Mouse (Mus musculus) CH12.LX (cell line): Measurements from ENCODE around the gene Exoc6b.

Source experiments
- CTCF ChIP-seq, 2 experiments: IDR thresholded peaks in 1 of 2; conservative IDR thresholded peaks in 1 of 2; 2 replicates each; pipeline ENCODE4 v1.5.1; 2011 to 2012; ENCODE audit warnings: low read depth in 2 of 2, low read length in 2 of 2, improper control_type of control experiment in 1 of 2, inconsistent platforms in 1 of 2, mild to moderate bottlenecking in 1 of 2, moderate library complexity in 1 of 2
- EP300 ChIP-seq: IDR thresholded peaks from 2 replicates; pipeline ENCODE4 v1.6.1; 2011; ENCODE audit warnings: low read length, improper control_type of control experiment
- HCFC1 ChIP-seq: IDR thresholded peaks from 2 replicates; pipeline ENCODE4 v1.6.1; 2012; ENCODE audit warnings: low read depth, mild to moderate bottlenecking, inconsistent platforms, low read length, improper control_type of control experiment
- JUND ChIP-seq: conservative IDR thresholded peaks from 2 replicates; pipeline ENCODE4 v1.6.1; 2011; ENCODE audit warnings: low read depth, low read length, improper control_type of control experiment
- MAFK ChIP-seq: IDR thresholded peaks from 2 replicates; pipeline ENCODE4 v1.6.1; 2011; ENCODE audit warnings: low read length, improper control_type of control experiment; ENCODE audit not compliant: insufficient replicate concordance
- MAX ChIP-seq: IDR thresholded peaks from 2 replicates; pipeline ENCODE4 v1.6.1; 2011; ENCODE audit warnings: low read length, improper control_type of control experiment
- MXI1 ChIP-seq: IDR thresholded peaks from 2 replicates; pipeline ENCODE4 v1.6.1; 2011; ENCODE audit warnings: mild to moderate bottlenecking, low read depth, low read length, improper control_type of control experiment
- POLR2A ChIP-seq: IDR thresholded peaks from 2 replicates; pipeline ENCODE4 v1.6.1; 2011; ENCODE audit warnings: low read depth, mild to moderate bottlenecking, improper control_type of control experiment, low read length
- TCF12 ChIP-seq: IDR thresholded peaks from 2 replicates; pipeline ENCODE4 v1.6.1; 2014; ENCODE audit warnings: low read depth, mild to moderate bottlenecking, inconsistent platforms, low read length, improper control_type of control experiment
- UBTF ChIP-seq: IDR thresholded peaks from 2 replicates; pipeline ENCODE4 v1.6.1; 2012; ENCODE audit warnings: low read depth, mild to moderate bottlenecking, inconsistent platforms, low read length, improper control_type of control experiment, moderate library complexity
- USF1 ChIP-seq: IDR thresholded peaks from 2 replicates; pipeline ENCODE4 v1.6.1; 2014; ENCODE audit warnings: low read depth, mild to moderate bottlenecking, inconsistent platforms, low read length, improper control_type of control experiment
- ZMIZ1 ChIP-seq: IDR thresholded peaks from 2 replicates; pipeline ENCODE4 v1.6.1; 2012; ENCODE audit warnings: low read depth, mild to moderate bottlenecking, inconsistent platforms, low read length, improper control_type of control experiment

- TF ChIP-seq MAFK (no peak), ZMIZ1 (no peak), CTCF (conservative IDR thresholded peaks at IDR 0.05 in 1 of 2, IDR thresholded peaks at IDR 0.05 in 1 of 2; ENCODE audit: low read depth in 2 of 2, low read length in 2 of 2) (no peak), TCF12 (no peak), HCFC1 (no peak), USF1 (no peak), UBTF (no peak), EP300 (no peak), JUND (no peak), POLR2A (no peak), MXI1 (no peak), MAX (no peak)
These were observed 185.6 kb downstream of the Exoc6b start for GRCm38 (mm10) chr6:84883720-84884119.
